Mouse (Mus musculus) kidney, adult 2 months (tissue): Measurements from ENCODE around the gene Rexo2.
"Not testable (repeated sequence)": the region's sequence is repeated elsewhere in the genome, so short reads cannot be mapped to it uniquely, and the experiment has no call there.

ENCODE experiments used
- CTCF ChIP-seq: fragments of 200-500 bp; conservative IDR thresholded peaks from 2 replicates; pipeline ENCODE4 v1.5.1; 2011; ENCODE audit warnings: low read depth, mild to moderate bottlenecking, control low read depth, low read length, moderate library complexity, mixed read lengths; ENCODE audit not compliant: insufficient read depth, insufficient read length
- POLR2A ChIP-seq: fragments of 200-500 bp; IDR thresholded peaks from one replicate; pipeline ENCODE4 v1.6.1; 2011; ENCODE audit warnings: low read depth, low read length, control low read depth

DNA sequence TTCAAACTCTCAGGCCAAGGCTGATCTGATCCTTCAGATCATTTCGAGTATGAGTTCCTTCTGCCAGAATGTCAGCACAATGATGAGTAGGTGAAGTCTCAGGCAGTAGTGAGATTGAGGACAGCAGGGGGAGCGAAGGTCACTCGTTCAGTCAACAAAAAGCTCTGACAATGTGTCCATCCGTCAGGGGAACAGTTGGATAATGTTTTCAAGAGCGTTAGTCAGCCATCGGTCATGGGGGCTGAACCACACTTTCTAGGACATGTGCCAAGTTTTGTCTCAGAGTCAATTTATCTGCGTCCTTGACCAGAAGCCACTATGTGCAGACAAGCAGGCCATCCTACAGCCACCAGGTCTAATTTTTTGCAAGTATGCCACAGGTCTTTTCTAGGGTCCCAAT, 40.0 kb upstream of the Rexo2 start:
- not testable (repeated sequence) for TF ChIP-seq CTCF, POLR2A
